Mouse (Mus musculus) lung, postnatal 14 days (tissue): ENCODE results near the gene Luzp2.
"Not testable (repeated sequence)": the region's sequence is repeated elsewhere in the genome, so short reads cannot be mapped to it uniquely, and the experiment has no call there.

Experiments
- DNase-seq: peaks from one replicate; pipeline ENCODE4 v3.0.0; 2021

The Luzp2 gene

DNA sequence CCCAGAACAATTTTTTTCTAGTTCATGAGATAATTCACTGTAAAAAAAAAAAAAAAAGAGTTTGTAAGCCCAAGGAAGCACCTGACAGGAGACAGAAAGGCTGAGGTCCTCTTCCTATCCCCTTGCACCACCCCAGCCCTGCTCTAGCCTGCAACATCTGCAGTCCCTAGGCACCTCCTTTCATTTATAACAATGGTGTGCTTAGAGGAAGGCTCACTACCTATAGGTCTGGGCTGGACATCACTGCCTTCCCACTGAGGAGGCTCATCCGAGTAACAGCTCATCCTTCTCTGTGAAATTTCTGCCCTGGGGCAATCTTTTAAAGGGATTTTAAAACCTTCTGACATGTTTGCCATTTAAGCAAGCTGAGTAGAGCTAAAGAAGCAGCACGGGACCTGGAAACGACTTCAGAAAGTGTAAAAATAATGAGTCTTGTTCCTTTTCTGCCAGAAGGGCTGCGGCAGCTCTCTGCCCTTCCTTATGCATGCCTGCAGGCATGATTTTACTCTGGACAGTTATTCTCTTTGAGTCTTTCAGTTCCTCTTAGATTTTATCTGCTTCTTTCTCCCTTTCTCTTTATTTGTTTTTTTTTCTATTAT is 174.0 kb downstream of the Luzp2 start:
- no peak for DNase-seq

DNA sequence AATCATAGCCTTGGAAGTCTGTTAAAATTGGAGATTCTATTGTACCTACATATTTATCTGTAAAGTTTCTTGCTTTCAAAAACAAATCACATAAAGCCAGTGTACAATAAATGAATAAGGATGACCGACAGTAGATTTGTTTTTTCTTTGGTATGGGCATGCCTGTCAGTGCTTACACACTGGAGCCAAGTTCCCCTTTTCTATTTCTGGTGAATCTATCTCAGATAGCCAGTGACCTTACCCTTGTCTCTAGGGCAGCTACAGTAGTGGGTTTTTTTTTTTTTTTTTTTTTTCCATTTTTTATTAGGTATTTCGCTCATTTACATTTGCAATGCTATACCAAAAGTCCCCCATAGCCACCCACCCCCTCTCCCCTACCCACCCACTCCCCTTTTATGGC is 298.6 kb downstream of the Luzp2 start:
- DNase-seq: not testable (repeated sequence)

DNA sequence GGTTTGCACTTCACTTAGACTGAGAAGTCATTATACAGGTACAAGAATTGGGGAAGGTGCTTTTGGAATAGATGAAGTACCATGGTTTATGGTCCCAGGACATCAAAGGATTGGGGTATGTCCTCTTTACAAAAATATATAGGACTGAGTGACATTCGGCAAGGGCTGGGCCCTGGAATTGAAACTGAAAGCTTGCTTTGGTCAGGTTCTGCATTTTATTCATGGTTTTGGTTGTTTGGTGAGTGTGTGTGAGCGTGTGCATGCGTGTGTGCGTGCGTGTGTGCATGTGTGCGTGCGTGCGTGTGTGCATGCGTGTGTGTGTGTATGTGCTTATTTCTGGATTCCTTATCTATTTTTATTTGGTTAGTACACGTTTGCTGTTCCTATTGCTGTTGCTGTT is 353.6 kb downstream of the Luzp2 start:
- DNase-seq: no peak

DNA sequence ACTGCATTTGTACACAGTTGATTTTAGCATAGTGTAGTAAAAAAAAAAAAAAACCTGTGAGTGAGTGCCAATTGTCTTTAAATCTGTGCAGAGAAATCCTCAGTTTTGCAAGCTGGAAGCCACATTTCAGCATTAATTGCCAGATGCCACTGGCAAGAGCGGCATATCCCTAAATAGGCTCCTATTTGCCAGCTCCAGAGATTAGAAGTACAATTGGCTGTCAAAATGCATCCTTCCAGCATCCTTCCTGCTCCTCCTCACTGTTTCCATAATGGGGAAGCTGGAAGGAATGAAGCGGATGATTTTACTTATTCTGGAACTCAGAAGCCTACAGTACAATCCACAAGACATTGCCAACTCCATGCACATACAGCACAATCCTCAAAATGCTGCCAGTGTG is 354.2 kb downstream of the Luzp2 start:
- DNase-seq: no peak

DNA sequence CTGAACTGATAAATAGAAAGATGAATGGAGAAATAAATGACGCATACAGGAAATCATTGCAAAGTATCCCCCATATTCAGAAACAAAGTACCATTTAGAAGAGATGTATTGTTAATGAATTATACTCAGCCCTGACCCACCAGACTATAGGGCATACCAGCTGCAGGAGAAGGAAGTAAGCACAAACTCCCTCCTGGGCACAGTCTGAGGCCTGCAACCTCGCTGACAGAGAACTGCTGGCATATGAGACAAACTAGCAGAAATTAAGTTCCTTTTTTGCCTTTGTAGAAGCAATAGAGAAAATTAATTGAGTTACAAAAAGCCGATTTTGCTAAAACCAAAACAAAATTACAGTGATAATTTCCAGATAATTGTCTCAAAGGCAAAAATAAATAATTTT is 355.4 kb downstream of the Luzp2 start:
- no peak for DNase-seq

DNA sequence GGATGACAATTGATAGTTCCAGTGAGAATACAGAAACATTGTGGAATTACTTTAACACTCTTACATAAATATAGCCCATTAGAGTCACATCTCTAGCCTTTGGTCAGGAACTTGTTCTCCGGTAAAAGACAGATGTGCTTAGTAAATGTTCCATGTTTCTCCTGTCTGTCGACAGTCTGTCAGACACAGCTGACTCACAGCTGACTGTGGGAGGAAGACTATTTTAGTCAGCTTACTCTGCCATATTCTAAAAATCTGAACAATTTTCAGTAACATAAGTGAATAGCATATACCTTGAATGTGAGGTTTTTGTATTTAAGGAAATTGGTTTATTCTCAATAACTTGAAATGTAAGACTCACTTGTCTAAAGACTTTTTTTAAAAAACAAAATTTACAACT is 363.5 kb downstream of the Luzp2 start:
- DNase-seq: no peak

DNA sequence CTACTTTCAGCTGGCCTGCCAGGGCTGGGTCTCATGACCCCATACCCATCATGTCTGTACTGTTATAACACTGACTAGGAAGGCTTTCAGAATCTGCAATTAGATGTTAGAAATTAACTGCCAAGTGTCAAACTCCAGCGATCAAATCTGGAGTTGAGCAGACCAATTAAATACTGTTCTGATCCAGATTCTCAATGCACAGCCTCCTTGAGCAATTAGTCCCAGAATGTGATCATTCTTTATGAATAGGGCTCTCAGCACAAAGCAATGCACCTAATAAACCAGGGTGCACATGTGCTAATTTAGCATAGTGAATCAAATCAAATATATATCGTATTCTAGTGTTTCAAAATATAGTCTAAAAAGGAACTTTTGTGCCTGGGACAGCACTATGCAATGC is 387.7 kb downstream of the Luzp2 start:
- no peak for DNase-seq

DNA sequence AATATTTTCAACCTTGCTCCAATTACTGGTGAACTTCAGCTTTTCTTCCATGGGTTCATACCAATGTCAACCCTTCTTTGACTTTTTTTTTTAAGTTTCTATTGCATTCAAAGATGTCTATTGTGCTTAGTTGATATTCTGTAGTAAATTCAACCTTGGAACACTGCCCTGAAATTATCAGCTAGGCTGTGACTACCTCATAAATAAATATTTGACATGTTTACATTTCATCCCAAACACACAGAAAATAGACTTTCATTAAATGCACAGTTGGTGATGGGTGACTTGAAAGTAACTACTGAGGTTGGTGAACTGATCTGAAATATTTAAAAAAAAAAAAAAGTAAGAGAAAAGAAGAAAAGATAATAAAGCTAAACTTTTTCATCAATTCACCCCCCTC is 394.1 kb downstream of the Luzp2 start:
- DNase-seq: no peak
